Mouse (Mus musculus) limb, embryonic 12.5 days (tissue): ENCODE results near the gene Wdr73. TPM values are rescaled to one million over a fixed set of nuclear protein-coding genes. Genes with fewer than 3 reads are reported as not detected.
A peak's percentile ranks its signal among the peaks of the same experiment; 100 is the strongest.
"Not testable (repeated sequence)": the region's sequence is repeated elsewhere in the genome, so short reads cannot be mapped to it uniquely, and the experiment has no call there.

Source experiments
- ATAC-seq: fragments of 200-750 bp; cut with Nextera tagmentation; 2 replicates; pipeline ENCODE4 v1.8.0; 2017; ENCODE audit warnings: low read depth, moderate TSS enrichment; ENCODE audit not compliant: insufficient number of reproducible peaks, insufficient read depth, low FRiP score, low TSS enrichment
- H3K27ac ChIP-seq: fragments of 300-500 bp; sonication (generic); 2 replicates; pipeline ENCODE4 v1.5.1; 2016; ENCODE audit warnings: mild to moderate bottlenecking, moderate library complexity
- H3K27me3 ChIP-seq: fragments of 300-500 bp; sonication (generic); 2 replicates; pipeline ENCODE4 v1.6.1; 2016; ENCODE audit warnings: mild to moderate bottlenecking, moderate library complexity
- H3K36me3 ChIP-seq: fragments of 300-500 bp; sonication (generic); 2 replicates; pipeline ENCODE4 v1.6.1; 2016; ENCODE audit warnings: mild to moderate bottlenecking, moderate library complexity
- H3K4me1 ChIP-seq: fragments of 300-500 bp; sonication (generic); replicated peaks from 2 replicates; pipeline ENCODE4 v1.6.1; 2016
- H3K4me2 ChIP-seq: fragments of 300-500 bp; sonication (generic); 2 replicates; pipeline ENCODE4 v1.6.1; 2016; ENCODE audit warnings: mild to moderate bottlenecking, moderate library complexity
- H3K4me3 ChIP-seq: fragments of 300-500 bp; sonication (generic); replicated peaks from 2 replicates; pipeline ENCODE4 v1.5.1; 2016; ENCODE audit warnings: mild to moderate bottlenecking
- H3K9ac ChIP-seq: fragments of 300-500 bp; sonication (generic); replicated peaks from 2 replicates; pipeline ENCODE4 v1.6.1; 2016; ENCODE audit warnings: mild to moderate bottlenecking, moderate library complexity
- H3K9me3 ChIP-seq: fragments of 300-500 bp; sonication (generic); 2 replicates; pipeline ENCODE4 v1.6.1; 2016; ENCODE audit warnings: mild to moderate bottlenecking, moderate library complexity
- WGBS: fragments of 180-500 bp; shearing (Covaris S2); methylation state at CpG from one replicate; pipeline ENCODE4 v1.1.7; 2016; 5-methylcytosine and 5-hydroxymethylcytosine counted together
- polyA plus RNA-seq: library from polyadenylated mRNA; unstranded; fragments of >200 nt; fragmentation: Nextera tagmentation; extraction: Ambion mirVana; gene quantifications from 2 replicates; pipeline ENCODE4 v1.2.1, GENCODE M21; 2016

The Wdr73 gene
- 35.2 and 35.3 TPM in 2 replicates for polyA plus RNA-seq

DNA sequence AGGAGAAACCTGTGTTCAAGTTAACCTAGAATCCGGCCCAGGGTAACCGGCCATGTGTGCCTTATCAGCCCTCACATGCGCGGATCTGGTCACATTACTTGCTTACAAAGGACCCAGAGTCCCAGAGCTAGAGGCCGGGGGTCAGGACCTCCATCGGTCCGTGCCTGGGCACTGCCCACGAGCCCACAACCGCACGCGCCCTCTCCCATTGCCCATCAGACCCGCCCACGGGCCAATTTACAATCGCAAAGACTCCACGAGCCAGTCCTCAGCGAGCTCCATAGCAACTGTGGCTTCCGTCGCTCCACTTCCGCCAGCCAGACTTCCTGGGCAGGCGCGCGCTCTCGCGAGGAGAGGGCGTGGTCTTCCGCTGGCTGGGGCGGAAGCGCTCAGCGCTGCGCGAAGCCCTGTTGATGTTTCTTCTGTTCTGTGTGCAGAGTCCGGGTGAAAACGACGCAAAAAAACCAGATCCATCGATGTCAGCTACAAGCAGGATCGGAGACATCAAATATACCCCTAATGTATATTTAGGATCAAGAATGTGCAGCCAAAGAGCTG, at the start of gene Wdr73:
Gene Wdr73 (minus strand): TSS at position 326 of the 558 bp plus-strand sequence.
- Histone ChIP-seq H3K4me3 (peak within 1 kb of the TSS; percentile 67), H3K9ac (peak within 1 kb of the TSS; percentile 63), H3K4me2 (peak within 1 kb of the TSS; percentile 76), H3K27me3 (no peaks in the 10 kb centered on the region), H3K27ac (peak within 1 kb of the TSS; percentile 74), H3K4me1 (peaks cover 17% of the 10 kb centered on the region), H3K9me3 (no peaks in the 10 kb centered on the region), H3K36me3 (peaks cover 32% of the 10 kb centered on the region)
- under 1% methylated on average over 36 of the region's 36 CpGs for WGBS
- peak; percentile 93 for ATAC-seq

DNA sequence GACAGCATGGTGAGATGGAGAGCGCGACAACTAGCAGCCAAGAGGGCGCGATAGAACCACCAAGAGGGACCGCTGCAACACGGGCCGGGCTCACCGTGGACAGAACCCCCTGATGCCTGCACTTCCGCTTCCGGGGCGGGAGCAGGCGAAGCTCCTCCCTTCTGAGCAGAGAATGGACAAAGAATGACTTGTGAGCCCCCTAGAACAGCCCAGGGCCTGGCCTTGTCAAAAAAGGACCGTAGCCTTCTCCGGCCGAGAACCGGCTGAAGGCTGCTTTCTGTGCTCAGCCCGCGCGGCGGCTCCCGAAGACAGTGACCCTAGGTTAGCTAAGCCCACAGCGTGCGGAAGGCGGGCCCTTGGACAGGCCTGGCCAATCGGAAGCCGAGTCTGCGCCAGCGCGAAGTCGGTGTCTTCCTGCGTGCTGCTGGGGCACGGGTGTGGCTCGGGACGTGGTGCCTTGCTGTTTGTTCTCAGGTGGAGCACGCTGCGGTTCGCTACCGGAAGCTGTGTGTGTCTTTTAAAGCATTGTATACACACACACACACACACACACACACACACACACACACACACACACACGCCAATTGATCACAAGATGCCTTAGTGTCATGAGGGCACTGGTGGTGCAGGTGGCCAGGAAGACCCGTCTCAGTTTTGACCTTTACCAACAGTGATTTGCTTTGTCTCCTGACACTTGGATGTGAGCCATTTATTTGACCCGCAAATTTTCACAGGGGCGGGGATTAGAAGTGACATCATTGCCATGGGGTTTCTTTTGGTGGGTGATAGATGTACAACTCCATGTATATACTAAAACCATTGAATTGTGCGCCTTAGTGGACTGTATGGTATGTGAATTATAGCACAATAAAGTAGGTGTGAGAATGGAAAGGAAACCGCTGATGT, 46.6 kb upstream of the Wdr73 start, which contains the start of gene Sec11a:
Gene Sec11a (minus strand): TSS at position 336 of the 906 bp plus-strand sequence.
- Histone ChIP-seq H3K27me3 (no peaks in the 10 kb centered on the region), H3K36me3 (peaks cover 20% of the 10 kb centered on the region), H3K4me1 (peaks cover 21% of the 10 kb centered on the region), H3K9ac (peak within 1 kb of the TSS; percentile 90), H3K4me3 (peak within 1 kb of the TSS; percentile 89), H3K4me2 (peak within 1 kb of the TSS; percentile 87), H3K27ac (peak within 1 kb of the TSS; percentile 97), H3K9me3 (no peaks in the 10 kb centered on the region)
- WGBS, result 2% methylated on average over 38 of the region's 44 CpGs
- ATAC-seq, result peak; percentile 97

DNA sequence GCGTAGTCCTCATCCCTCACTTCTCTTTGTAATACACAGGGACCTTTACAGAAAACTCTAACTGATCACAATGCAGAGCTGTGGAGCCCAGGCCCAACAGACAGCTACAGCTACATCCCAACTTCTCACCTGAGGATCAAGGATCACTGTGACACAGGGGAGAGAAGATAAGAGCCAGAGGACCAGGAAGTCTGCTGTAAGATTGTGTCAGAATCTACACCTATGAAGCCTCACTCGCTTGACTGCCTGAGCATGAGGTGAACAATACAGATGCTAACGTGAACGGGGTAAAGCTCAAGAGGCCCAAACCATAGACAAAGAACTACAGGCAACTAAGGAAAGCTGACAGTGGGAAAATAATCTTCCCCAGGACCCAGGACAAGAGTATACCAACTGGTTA, 38.7 kb upstream of the Wdr73 start:
- H3K4me2 ChIP-seq, result no peak overlapping the region
- 93% methylated on average over 4 of the region's 4 CpGs for WGBS
- no peaks in the 10 kb centered on the region for H3K27me3 ChIP-seq
- H3K9me3 ChIP-seq, result no peaks in the 10 kb centered on the region
- no peak for ATAC-seq
- H3K9ac ChIP-seq, result no peak overlapping the region
- no peak overlapping the region for H3K4me3 ChIP-seq
- no peak overlapping the region for H3K27ac ChIP-seq
- no peaks in the 10 kb centered on the region for H3K4me1 ChIP-seq
- H3K36me3 ChIP-seq, result peaks cover 25% of the 10 kb centered on the region

DNA sequence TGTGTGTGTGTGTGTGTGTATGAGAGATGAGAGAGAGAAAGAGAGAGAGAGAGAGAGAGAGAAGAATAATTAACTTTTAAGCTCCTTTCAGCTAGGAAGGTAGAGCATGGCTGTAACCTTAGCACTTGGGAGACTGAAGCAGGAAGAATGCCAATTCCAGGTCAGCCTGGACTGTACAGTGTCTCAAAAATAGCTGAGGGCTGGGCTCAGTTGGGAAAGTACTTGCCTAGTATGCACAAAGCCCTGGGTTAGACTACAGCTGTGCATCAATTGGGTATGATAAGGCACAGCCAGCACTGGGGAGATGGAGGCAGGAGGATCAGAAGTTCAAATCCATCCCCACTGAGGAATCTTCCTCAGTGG, 36.2 kb upstream of the Wdr73 start:
- peaks cover 36% of the 10 kb centered on the region for H3K36me3 ChIP-seq
- ATAC-seq, result not testable (repeated sequence)

DNA sequence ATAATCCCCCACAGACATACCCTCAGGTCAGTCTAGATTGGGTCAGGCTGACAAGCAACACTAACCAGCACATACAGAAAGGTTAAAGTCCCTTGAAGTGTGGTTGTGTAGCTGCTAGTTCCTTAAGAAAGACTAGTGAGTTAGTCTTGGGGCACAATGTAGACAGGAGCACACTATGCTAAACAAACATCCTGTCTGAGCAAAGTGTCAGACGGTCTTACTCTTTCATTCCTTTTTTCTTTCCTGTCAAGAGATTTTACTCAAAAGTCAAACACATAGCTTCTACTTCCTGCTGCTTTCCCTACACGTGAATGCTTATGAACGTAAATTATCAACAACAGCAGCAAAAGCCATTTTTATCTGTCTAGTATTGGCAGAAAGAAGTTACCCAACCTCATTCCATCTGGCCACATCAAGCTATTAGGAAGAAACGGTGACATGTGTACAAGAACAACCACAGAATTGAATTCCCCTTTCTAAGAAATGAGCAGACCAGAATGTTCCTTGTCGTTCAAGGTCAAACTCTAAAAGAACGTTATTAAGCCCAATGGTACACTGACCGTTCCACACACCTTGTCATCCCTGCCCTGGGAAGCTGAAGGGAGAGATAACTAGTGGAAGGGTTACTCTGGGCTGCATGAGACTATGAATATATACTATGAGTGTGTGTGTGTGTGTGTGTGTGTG, 35.7 kb upstream of the Wdr73 start:
- not testable (repeated sequence) for H3K4me3 ChIP-seq, H3K27ac ChIP-seq, H3K9ac ChIP-seq, H3K27me3 ChIP-seq, H3K4me1 ChIP-seq, ATAC-seq, H3K9me3 ChIP-seq, H3K4me2 ChIP-seq
- peaks cover 40% of the 10 kb centered on the region for H3K36me3 ChIP-seq
- WGBS, result 81% methylated on average over 7 of the region's 7 CpGs

More for the DNA sequence above, 36.2 kb upstream of the Wdr73 start:
- H3K4me2 ChIP-seq, H3K27me3 ChIP-seq, H3K4me1 ChIP-seq, H3K27ac ChIP-seq, H3K9ac ChIP-seq, H3K4me3 ChIP-seq, H3K9me3 ChIP-seq: not testable (repeated sequence)

DNA sequence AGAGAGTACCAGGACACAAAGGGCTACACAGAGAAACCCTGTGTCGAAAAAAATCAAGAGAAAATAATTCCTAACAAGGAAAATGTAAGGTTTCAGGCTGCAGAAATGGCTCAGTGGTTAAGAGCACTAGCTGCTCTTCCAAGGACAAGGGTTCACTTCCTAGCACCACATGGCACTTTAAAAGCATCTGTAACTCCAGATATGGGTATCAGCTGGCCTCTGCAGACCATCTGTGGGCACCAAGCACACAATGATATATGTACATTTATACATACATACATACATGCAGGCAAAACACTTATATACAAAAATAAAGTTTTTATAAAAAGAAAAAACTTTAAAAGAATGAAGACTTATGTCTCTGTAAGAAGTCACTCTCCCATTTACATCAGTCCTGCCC, 34.8 kb upstream of the Wdr73 start:
- H3K4me3 ChIP-seq, result no peak overlapping the region
- WGBS, result 96% methylated on average over 1 of the region's 1 CpGs
- no peak for ATAC-seq
- no peaks in the 10 kb centered on the region for H3K9me3 ChIP-seq
- H3K36me3 ChIP-seq, result peaks cover 46% of the 10 kb centered on the region
- H3K4me2 ChIP-seq, result no peak overlapping the region
- H3K9ac ChIP-seq, result no peak overlapping the region
- no peak overlapping the region for H3K27ac ChIP-seq
- no peaks in the 10 kb centered on the region for H3K27me3 ChIP-seq
- no peaks in the 10 kb centered on the region for H3K4me1 ChIP-seq

DNA sequence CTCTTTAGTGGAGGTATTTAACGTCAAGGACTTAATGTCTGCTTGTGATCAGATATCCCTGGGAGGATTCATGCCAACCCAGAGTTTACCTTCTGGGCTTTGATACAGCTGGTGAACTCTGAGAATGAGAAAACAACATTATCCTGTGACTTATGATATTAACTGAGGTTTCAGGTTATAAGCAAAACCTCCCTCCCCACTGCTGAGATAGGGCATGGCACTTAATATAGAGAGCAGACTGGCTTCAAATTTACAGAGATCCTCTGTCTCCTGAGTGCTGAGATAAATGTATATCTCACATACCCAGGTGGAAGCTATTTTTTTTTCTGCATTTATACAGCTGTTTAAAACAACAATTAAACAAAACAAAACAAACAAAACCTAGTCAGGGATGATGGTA, 31.7 kb upstream of the Wdr73 start:
- 83% methylated on average over 1 of the region's 1 CpGs for WGBS
- Histone ChIP-seq H3K9ac (no peak overlapping the region), H3K4me2 (no peak overlapping the region), H3K36me3 (peaks cover 50% of the 10 kb centered on the region), H3K4me1 (no peaks in the 10 kb centered on the region), H3K27ac (no peak overlapping the region), H3K27me3 (no peaks in the 10 kb centered on the region), H3K9me3 (no peaks in the 10 kb centered on the region), H3K4me3 (no peak overlapping the region)
- no peak for ATAC-seq

DNA sequence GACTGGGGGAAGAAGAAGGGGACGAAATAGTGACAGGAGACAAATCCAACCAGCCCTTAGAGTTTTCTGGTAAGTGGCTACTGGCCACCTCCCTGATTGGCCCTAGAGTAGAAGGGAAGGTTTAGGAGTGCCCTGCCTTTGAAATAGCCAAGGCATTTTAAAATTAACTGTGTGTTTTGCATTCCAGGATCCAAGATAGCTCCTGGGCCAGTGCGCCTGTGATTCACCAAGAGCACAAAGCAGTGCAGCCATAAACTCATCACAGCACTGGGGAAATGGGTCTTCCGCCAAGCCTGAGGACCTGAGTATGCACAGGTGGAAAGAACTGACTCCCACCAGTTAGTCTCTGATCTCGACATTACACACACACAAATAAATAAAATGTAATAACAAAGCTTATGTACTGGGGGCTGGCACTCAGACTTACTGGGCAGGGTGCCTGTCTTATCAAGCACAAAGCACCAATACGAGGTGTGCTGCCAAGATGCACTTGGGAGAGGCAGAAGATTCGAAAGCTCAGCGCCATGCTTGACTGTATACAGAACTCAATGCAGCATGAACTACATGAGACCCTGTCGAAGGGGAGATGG, 30.6 kb upstream of the Wdr73 start:
- 88% methylated on average over 8 of the region's 8 CpGs for WGBS
- H3K27me3 ChIP-seq, result no peaks in the 10 kb centered on the region
- no peak overlapping the region for H3K4me2 ChIP-seq
- H3K9ac ChIP-seq, result no peak overlapping the region
- no peaks in the 10 kb centered on the region for H3K4me1 ChIP-seq
- peaks cover 58% of the 10 kb centered on the region for H3K36me3 ChIP-seq
- ATAC-seq, result no peak
- no peaks in the 10 kb centered on the region for H3K9me3 ChIP-seq
- no peak overlapping the region for H3K4me3 ChIP-seq
- no peak overlapping the region for H3K27ac ChIP-seq

DNA sequence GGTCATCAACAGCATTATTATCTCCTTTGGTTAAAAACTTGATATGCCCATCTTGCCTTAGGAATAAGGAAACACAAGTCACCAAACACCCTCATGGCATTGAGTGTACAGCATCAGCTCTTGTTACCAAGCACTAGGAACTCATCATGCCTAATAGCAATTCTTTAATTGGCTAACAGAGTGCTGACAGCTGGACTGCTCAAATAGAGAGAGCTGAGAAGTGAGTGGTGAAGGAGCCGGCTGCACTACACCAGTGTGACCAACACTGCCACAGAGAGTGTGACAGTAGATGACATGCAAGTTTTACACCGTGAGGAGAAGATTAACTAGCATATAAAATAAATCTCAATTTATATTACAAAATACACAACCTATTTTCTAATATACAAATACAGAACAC, 22.1 kb upstream of the Wdr73 start:
- 88% methylated on average over 2 of the region's 2 CpGs for WGBS
- ATAC-seq, result no peak
- no peak overlapping the region for H3K27ac ChIP-seq
- H3K36me3 ChIP-seq, result peaks cover 78% of the 10 kb centered on the region
- no peak overlapping the region for H3K4me2 ChIP-seq
- no peaks in the 10 kb centered on the region for H3K27me3 ChIP-seq
- H3K9ac ChIP-seq, result no peak overlapping the region
- H3K4me1 ChIP-seq, result no peaks in the 10 kb centered on the region
- H3K9me3 ChIP-seq, result no peaks in the 10 kb centered on the region
- no peak overlapping the region for H3K4me3 ChIP-seq

DNA sequence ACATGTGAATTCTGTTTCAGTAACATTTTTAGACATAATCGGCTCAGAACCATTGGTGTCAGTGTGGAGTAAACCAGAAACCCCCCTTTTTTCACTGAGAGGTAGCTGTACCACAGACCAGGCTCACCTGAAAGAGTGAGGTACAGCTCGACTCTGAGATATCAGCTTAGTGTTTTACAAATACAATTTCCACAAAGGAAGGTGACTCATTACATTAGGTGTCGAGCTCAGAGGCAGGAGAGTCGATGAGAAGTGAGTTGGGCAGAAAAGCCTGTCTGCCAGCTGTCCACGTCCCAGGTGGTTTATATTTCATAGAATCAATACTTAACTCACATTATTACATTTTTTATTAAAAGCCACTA, 18.6 kb upstream of the Wdr73 start:
- ATAC-seq, result no peak
- H3K27ac ChIP-seq, result no peak overlapping the region
- H3K4me2 ChIP-seq, result no peak overlapping the region
- H3K9ac ChIP-seq, result no peak overlapping the region
- no peaks in the 10 kb centered on the region for H3K27me3 ChIP-seq
- H3K36me3 ChIP-seq, result peaks cover 84% of the 10 kb centered on the region
- no peaks in the 10 kb centered on the region for H3K4me1 ChIP-seq
- no peaks in the 10 kb centered on the region for H3K9me3 ChIP-seq
- 83% methylated on average over 5 of the region's 5 CpGs for WGBS
- H3K4me3 ChIP-seq, result no peak overlapping the region

DNA sequence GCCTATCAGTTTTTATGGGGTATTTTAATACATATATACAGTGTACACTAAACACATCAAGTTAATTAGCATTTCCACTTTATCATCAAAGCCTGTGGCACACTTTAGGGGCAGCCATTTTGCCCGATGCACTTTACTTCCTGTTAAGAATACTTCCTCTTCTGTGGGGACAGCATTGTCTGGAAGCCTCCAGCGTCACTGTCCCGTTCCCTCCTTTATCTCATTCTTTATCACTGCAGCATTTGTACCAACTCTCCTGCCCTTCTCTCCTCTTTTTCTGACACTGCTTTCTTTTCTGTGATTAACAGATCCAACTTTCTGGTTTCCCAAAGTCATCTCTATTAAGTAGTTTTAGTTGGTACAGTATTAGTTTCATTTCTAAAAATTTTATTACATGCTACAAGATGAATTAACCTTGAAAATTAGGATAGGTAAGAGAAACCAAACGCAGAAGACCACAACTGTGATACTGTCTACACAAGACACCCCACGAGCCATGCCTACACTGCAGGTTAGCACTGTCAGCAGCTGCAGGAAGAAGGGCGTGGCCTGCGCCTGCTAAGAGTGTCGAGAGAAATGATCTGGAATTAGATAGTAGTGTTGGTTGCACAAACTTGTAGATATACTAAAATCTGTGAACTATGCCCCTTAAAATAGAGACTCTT, 18.0 kb upstream of the Wdr73 start:
- Histone ChIP-seq H3K4me1 (no peaks in the 10 kb centered on the region), H3K27me3 (no peaks in the 10 kb centered on the region), H3K9ac (no peak overlapping the region), H3K27ac (no peak overlapping the region), H3K4me3 (no peak overlapping the region), H3K36me3 (peaks cover 84% of the 10 kb centered on the region), H3K4me2 (no peak overlapping the region), H3K9me3 (no peaks in the 10 kb centered on the region)
- no peak for ATAC-seq
- WGBS, result 83% methylated on average over 8 of the region's 8 CpGs
